Comparison of ENCODE assay signal across 13 mouse cellular contexts in genomic region chr11:70720567-70720966, GRCm38 (mm10). TPM values are rescaled to one million over a fixed set of nuclear protein-coding genes. Genes with fewer than 3 reads are reported as not detected.
DNase-seq lines count a peak whose midpoint lies in the region; ATAC-seq and TF ChIP-seq lines count a peak whose summit lies in the region.
"Had no signal": no experiment of that assay in that cellular context is flagged by ENCODE, and none has a peak within 500 bp of the region (broad histone marks: within the 10 kb centered on the region; RNA-seq: fewer than 3 reads in every experiment).

No protein-coding gene starts in this region.

- peak; percentile 93 for DNase-seq in heart, adult 11 months
- DNase-seq in heart, postnatal 14 days, result no peak
- peak; percentile 52 for DNase-seq in lung, postnatal 0 days (ENCODE audit: low spot score)
- no peak for DNase-seq in lung, adult 2 months
- no peak for DNase-seq in left cerebral cortex, postnatal 14 days (ENCODE audit: low spot score in 2 of 2)
- no peak for DNase-seq in urinary bladder, adult 18-20 months (ENCODE audit: low spot score in 2 of 2)
- DNase-seq: cerebellum, postnatal 10 days had no signal

- H3K79me2 ChIP-seq in macrophage (ENCODE audit: inconsistent target), result no peaks in the 10 kb centered on the region; the same call in 1 of the 2 replicates

- 77% methylated on average over 3 of the region's 3 CpGs for WGBS in lung, postnatal 0 days
- WGBS in lung, adult 2 months, result 63% methylated on average over 3 of the region's 3 CpGs
- WGBS in macrophage (ENCODE audit: missing documents), result 2% methylated on average over 3 of the region's 3 CpGs

- TF ChIP-seq EP300 in lung, postnatal 0 days (IDR thresholded peaks at IDR 0.05), result no peak

- no peaks in the 10 kb centered on the region for H3K27me3 ChIP-seq in lung, postnatal 0 days (replicated peaks; ENCODE audit: insufficient read depth, low read length)
- H3K27me3 ChIP-seq: heart, embryonic 12.5 days; limb, embryonic 15.5 days had no signal

- no peak for TF ChIP-seq CTCF in lung, postnatal 0 days (IDR thresholded peaks at IDR 0.05)
- TF ChIP-seq CTCF in lung, adult 2 months (IDR thresholded peaks at IDR 0.05; ENCODE audit: insufficient read depth, low read length), result no peak

- no peak overlapping the region for H3K4me3 ChIP-seq in lung, postnatal 0 days (ENCODE audit: low read depth, low read length)
- no peak overlapping the region for H3K4me3 ChIP-seq in lung, adult 2 months (replicated peaks; ENCODE audit: extremely low read depth, low read depth, low read length)
- H3K4me3 ChIP-seq in macrophage (ENCODE audit: inconsistent target), result no peak overlapping the region
- H3K4me3 ChIP-seq: forebrain, embryonic 10.5 days; heart, embryonic 12.5 days; limb, embryonic 15.5 days had no signal

- ATAC-seq in lung, postnatal 0 days, result peak; percentile 50
- ATAC-seq in cerebellum, adult (ENCODE audit: insufficient number of reproducible peaks, low FRiP score, low TSS enrichment), result no peak
- ATAC-seq: activated CD4-positive, CD25-positive, alpha-beta regulatory T cell, adult 4 months had no signal

- no peak overlapping the region for H3K9ac ChIP-seq in lung, postnatal 0 days (replicated peaks; ENCODE audit: low read depth)
- H3K9ac ChIP-seq: heart, embryonic 12.5 days; limb, embryonic 15.5 days had no signal

- H3K9me3 ChIP-seq in lung, postnatal 0 days (ENCODE audit: low read length), result no peaks in the 10 kb centered on the region
- H3K9me3 ChIP-seq: forebrain, embryonic 10.5 days; heart, embryonic 12.5 days; limb, embryonic 15.5 days had no signal

- H3K36me3 ChIP-seq in lung, postnatal 0 days (ENCODE audit: insufficient read depth, low read length), result peaks cover 31% of the 10 kb centered on the region
- peaks cover 55% of the 10 kb centered on the region for H3K36me3 ChIP-seq in macrophage (ENCODE audit: inconsistent target)

- intact Hi-C loops in heart, postnatal 14 days (cut with DNase I), result no loop called here
- intact Hi-C loops in left cerebral cortex, postnatal 14 days (cut with DNase I), result no loop called here

- no peak for TF ChIP-seq POLR2A in lung, adult 2 months (IDR thresholded peaks at IDR 0.05; ENCODE audit: borderline replicate concordance, extremely low read depth, low read depth, low read length)

- H3K4me1 ChIP-seq in lung, postnatal 0 days (ENCODE audit: insufficient read depth, low read depth, low read length), result no peaks in the 10 kb centered on the region
- no peaks in the 10 kb centered on the region for H3K4me1 ChIP-seq in lung, adult 2 months (ENCODE audit: control insufficient read depth, insufficient read depth, low read length)
- H3K4me1 ChIP-seq: forebrain, embryonic 10.5 days; heart, embryonic 12.5 days; limb, embryonic 15.5 days had no signal

- H3K4me2 ChIP-seq in lung, postnatal 0 days (replicated peaks; ENCODE audit: low read depth, low read length), result no peak overlapping the region
- H3K4me2 ChIP-seq: heart, embryonic 12.5 days; limb, embryonic 15.5 days had no signal

- H3K27ac ChIP-seq in lung, postnatal 0 days (ENCODE audit: low read length), result no peak overlapping the region
- peak overlapping the region; percentile 91 for H3K27ac ChIP-seq in macrophage
- H3K27ac ChIP-seq: forebrain, embryonic 10.5 days; limb, embryonic 15.5 days had no signal

RNA-seq across cellular contexts. Expression of gene Kif1c, which starts 20.2 kb away (rescaled TPM):
- total RNA-seq in heart, postnatal 14 days (2021), result 100 to 1,000 TPM; 322 to 323 TPM
- 4.8 and 5.3 TPM in 2 replicates for polyA plus RNA-seq in lung, postnatal 0 days (2015; fragmentation: Nextera tagmentation; extraction: Ambion mirVana)
- 78.2 and 103 TPM in 2 replicates for polyA plus RNA-seq in lung, adult 2 months (2012; rRNA removed)
- 100 to 1,000 TPM in 6 of 26 experiments, 10 to 100 TPM in 20; 31.0 to 191 (median 81.2) TPM for total RNA-seq in macrophage (2018; cell fraction: chromatin; rRNA removed)
- total RNA-seq in macrophage (2018; cell fraction: cytosol; rRNA removed), result 10 to 100 TPM; 53.9 to 92.7 (median 74.4) TPM
- total RNA-seq in macrophage (2018; cell fraction: nucleus; rRNA removed), result 100 to 1,000 TPM in 2 of 26 experiments, 10 to 100 TPM in 24; 40.8 to 102 (median 70.2) TPM
- 60.6 to 75.9 TPM (median 62.3 TPM) in 3 replicates for polyA plus RNA-seq in macrophage (2018)
- 10 to 100 TPM; 43.9 to 46.0 TPM for total RNA-seq in left cerebral cortex, postnatal 14 days (2021)

RNA-seq across cellular contexts. Expression of gene Inca1, which starts 20.6 kb away (rescaled TPM):
- 1 to 10 TPM; 3.0 to 4.7 TPM for total RNA-seq in heart, postnatal 14 days (2021)
- polyA plus RNA-seq in lung, postnatal 0 days (2015; fragmentation: Nextera tagmentation; extraction: Ambion mirVana), result 2.4 and 2.6 TPM in 2 replicates
- 1.6 and 2.0 TPM in 2 replicates for polyA plus RNA-seq in lung, adult 2 months (2012; rRNA removed)
- total RNA-seq in macrophage (2018; cell fraction: chromatin; rRNA removed), result 1 to 10 TPM in 25 of 26 experiments, under 1 TPM in 1; 0.70 to 5.2 (median 2.2) TPM
- total RNA-seq in macrophage (2018; cell fraction: cytosol; rRNA removed), result 1 to 10 TPM in 1 of 26 experiments, under 1 TPM in 25; 0.24 to 1.1 (median 0.41) TPM
- total RNA-seq in macrophage (2018; cell fraction: nucleus; rRNA removed), result 1 to 10 TPM in 17 of 26 experiments, under 1 TPM in 6, not detected in 3; 0.68 to 3.4 (median 1.3) TPM
- 0.32 to 0.85 TPM (median 0.36 TPM) in 3 replicates for polyA plus RNA-seq in macrophage (2018)
- 1 to 10 TPM; 1.4 to 1.6 TPM for total RNA-seq in left cerebral cortex, postnatal 14 days (2021)

RNA-seq across cellular contexts. Expression of gene Camta2, which starts 32.7 kb away (rescaled TPM):
- 10 to 100 TPM; 38.3 to 40.0 TPM for total RNA-seq in heart, postnatal 14 days (2021)
- polyA plus RNA-seq in lung, postnatal 0 days (2015; fragmentation: Nextera tagmentation; extraction: Ambion mirVana), result 8.7 and 9.9 TPM in 2 replicates
- 33.1 and 35.7 TPM in 2 replicates for polyA plus RNA-seq in lung, adult 2 months (2012; rRNA removed)
- total RNA-seq in macrophage (2018; cell fraction: chromatin; rRNA removed), result 100 to 1,000 TPM; 124 to 580 (median 347) TPM
- 10 to 100 TPM; 40.2 to 91.1 (median 66.6) TPM for total RNA-seq in macrophage (2018; cell fraction: cytosol; rRNA removed)
- total RNA-seq in macrophage (2018; cell fraction: nucleus; rRNA removed), result 100 to 1,000 TPM; 107 to 336 (median 211) TPM
- 35.3 to 53.1 TPM (median 41.4 TPM) in 3 replicates for polyA plus RNA-seq in macrophage (2018)
- 100 to 1,000 TPM; 217 to 223 TPM for total RNA-seq in left cerebral cortex, postnatal 14 days (2021)

RNA-seq across cellular contexts. Expression of gene Zfp3, which starts 43.4 kb away (rescaled TPM):
- 1 to 10 TPM; 8.3 to 8.7 TPM for total RNA-seq in heart, postnatal 14 days (2021)
- polyA plus RNA-seq in lung, postnatal 0 days (2015; fragmentation: Nextera tagmentation; extraction: Ambion mirVana), result 3.5 and 3.6 TPM in 2 replicates
- polyA plus RNA-seq in lung, adult 2 months (2012; rRNA removed), result 1.4 and 2.3 TPM in 2 replicates
- total RNA-seq in macrophage (2018; cell fraction: chromatin; rRNA removed), result 10 to 100 TPM in 8 of 26 experiments, 1 to 10 TPM in 16, under 1 TPM in 2; 0.58 to 21.9 (median 5.1) TPM
- 1 to 10 TPM in 21 of 26 experiments, under 1 TPM in 5; 0.61 to 5.6 (median 3.6) TPM for total RNA-seq in macrophage (2018; cell fraction: cytosol; rRNA removed)
- 10 to 100 TPM in 7 of 26 experiments, 1 to 10 TPM in 14, under 1 TPM in 3, not detected in 2; 0.64 to 16.7 (median 3.8) TPM for total RNA-seq in macrophage (2018; cell fraction: nucleus; rRNA removed)
- polyA plus RNA-seq in macrophage (2018), result 3.6 to 4.3 TPM (median 3.6 TPM) in 3 replicates
- 10 to 100 TPM; 14.6 to 14.8 TPM for total RNA-seq in left cerebral cortex, postnatal 14 days (2021)

RNA-seq across cellular contexts. Expression of gene Spag7, which starts 51.4 kb away (rescaled TPM):
- total RNA-seq in heart, postnatal 14 days (2021), result 10 to 100 TPM; 83.4 to 84.4 TPM
- 84.6 and 95.5 TPM in 2 replicates for polyA plus RNA-seq in lung, postnatal 0 days (2015; fragmentation: Nextera tagmentation; extraction: Ambion mirVana)
- polyA plus RNA-seq in lung, adult 2 months (2012; rRNA removed), result 24.7 and 39.0 TPM in 2 replicates
- total RNA-seq in macrophage (2018; cell fraction: chromatin; rRNA removed), result 10 to 100 TPM; 17.1 to 67.8 (median 46.7) TPM
- 10 to 100 TPM; 38.5 to 72.4 (median 53.2) TPM for total RNA-seq in macrophage (2018; cell fraction: cytosol; rRNA removed)
- 10 to 100 TPM; 21.5 to 47.9 (median 32.1) TPM for total RNA-seq in macrophage (2018; cell fraction: nucleus; rRNA removed)
- polyA plus RNA-seq in macrophage (2018), result 72.0 to 176 TPM (median 83.0 TPM) in 3 replicates
- total RNA-seq in left cerebral cortex, postnatal 14 days (2021), result 10 to 100 TPM; 53.5 to 53.8 TPM

Comparison
In these comparisons a context has a peak if more than half of its experiments do, and no peak if none do; other contexts are left out.
1. DNase-seq: peak in heart, adult 11 months (single experiment) and lung, postnatal 0 days (single experiment); none in heart, postnatal 14 days (0 of 2), lung, adult 2 months (single experiment), left cerebral cortex, postnatal 14 days (0 of 2) and urinary bladder, adult 18-20 months (0 of 2).